Mouse (Mus musculus) neural tube, embryonic 12.5 days (tissue): ENCODE measurements around the gene Slco3a1. TPM values are rescaled to one million over a fixed set of nuclear protein-coding genes. Genes with fewer than 3 reads are reported as not detected.

Experiments
- ATAC-seq: fragments of 200-750 bp; cut with Nextera tagmentation; 2 replicates; pipeline ENCODE4 v1.8.0; 2017; ENCODE audit warnings: low read depth, mild to moderate bottlenecking, moderate TSS enrichment, moderate library complexity; ENCODE audit not compliant: low FRiP score
- H3K27ac ChIP-seq: fragments of 300-500 bp; sonication (generic); 2 replicates; pipeline ENCODE4 v1.5.1; 2016
- H3K27me3 ChIP-seq: fragments of 300-500 bp; sonication (generic); replicated peaks from 2 replicates; pipeline ENCODE4 v1.6.1; 2016; ENCODE audit warnings: mild to moderate bottlenecking
- H3K36me3 ChIP-seq: fragments of 300-500 bp; sonication (generic); 2 replicates; pipeline ENCODE4 v1.6.1; 2016; ENCODE audit warnings: mild to moderate bottlenecking
- H3K4me1 ChIP-seq: fragments of 300-500 bp; sonication (generic); 2 replicates; pipeline ENCODE4 v1.6.1; 2016
- H3K4me2 ChIP-seq: fragments of 300-500 bp; sonication (generic); replicated peaks from 2 replicates; pipeline ENCODE4 v1.6.1; 2016; ENCODE audit warnings: mild to moderate bottlenecking
- H3K4me3 ChIP-seq: fragments of 300-500 bp; sonication (generic); 2 replicates; pipeline ENCODE4 v1.5.1; 2016
- H3K9ac ChIP-seq: fragments of 300-500 bp; sonication (generic); 2 replicates; pipeline ENCODE4 v1.6.1; 2016; ENCODE audit warnings: mild to moderate bottlenecking
- H3K9me3 ChIP-seq: fragments of 300-500 bp; sonication (generic); 2 replicates; pipeline ENCODE4 v1.6.1; 2016; ENCODE audit warnings: mild to moderate bottlenecking
- WGBS: fragments of 180-500 bp; shearing (Covaris S2); methylation state at CpG from one replicate; pipeline ENCODE4 v1.1.7; 2016; 5-methylcytosine and 5-hydroxymethylcytosine counted together
- microRNA-seq: library from miRNA; unstranded; fragments of <30 nt; microRNA quantifications from one replicate; pipeline ENCODE4, GENCODE M21; 2017
- polyA plus RNA-seq: library from polyadenylated mRNA; unstranded; fragments of >200 nt; fragmentation: Nextera tagmentation; extraction: Ambion mirVana; gene quantifications from 2 replicates; pipeline ENCODE4 v1.2.1, GENCODE M21; 2016

The Slco3a1 gene
- polyA plus RNA-seq, 1 experiment from 2014 or later, result 26.6 TPM

GRCm38 (mm10) chr7:74280371-74280770, 274.2 kb downstream of the Slco3a1 start:
- Histone ChIP-seq H3K4me2 (no peak overlapping the region), H3K36me3 (no peaks in the 10 kb centered on the region), H3K27ac (no peak overlapping the region), H3K4me3 (no peak overlapping the region), H3K9me3 (no peaks in the 10 kb centered on the region), H3K4me1 (no peaks in the 10 kb centered on the region), H3K27me3 (no peaks in the 10 kb centered on the region), H3K9ac (no peak overlapping the region)
- 93% methylated on average over 2 of the region's 2 CpGs for WGBS
- ATAC-seq, result no peak

- Histone ChIP-seq H3K36me3 (no peaks in the 10 kb centered on the region), H3K4me2 (no peak overlapping the region), H3K4me3 (no peak overlapping the region), H3K9ac (no peak overlapping the region), H3K27me3 (no peaks in the 10 kb centered on the region), H3K4me1 (no peaks in the 10 kb centered on the region), H3K9me3 (no peaks in the 10 kb centered on the region), H3K27ac (no peak overlapping the region)
- WGBS, result 97% methylated on average over 3 of the region's 3 CpGs
- ATAC-seq, result no peak
These were observed 275.2 kb downstream of the Slco3a1 start for GRCm38 (mm10) chr7:74279356-74279755.

GRCm38 (mm10) chr7:74270089-74270394, 284.5 kb downstream of the Slco3a1 start:
- no peak for ATAC-seq
- Histone ChIP-seq H3K9me3 (no peaks in the 10 kb centered on the region), H3K4me2 (no peak overlapping the region), H3K9ac (no peak overlapping the region), H3K27me3 (no peaks in the 10 kb centered on the region), H3K36me3 (no peaks in the 10 kb centered on the region), H3K4me3 (no peak overlapping the region), H3K4me1 (no peaks in the 10 kb centered on the region), H3K27ac (no peak overlapping the region)
- WGBS, result 88% methylated on average over 1 of the region's 1 CpGs

DNA sequence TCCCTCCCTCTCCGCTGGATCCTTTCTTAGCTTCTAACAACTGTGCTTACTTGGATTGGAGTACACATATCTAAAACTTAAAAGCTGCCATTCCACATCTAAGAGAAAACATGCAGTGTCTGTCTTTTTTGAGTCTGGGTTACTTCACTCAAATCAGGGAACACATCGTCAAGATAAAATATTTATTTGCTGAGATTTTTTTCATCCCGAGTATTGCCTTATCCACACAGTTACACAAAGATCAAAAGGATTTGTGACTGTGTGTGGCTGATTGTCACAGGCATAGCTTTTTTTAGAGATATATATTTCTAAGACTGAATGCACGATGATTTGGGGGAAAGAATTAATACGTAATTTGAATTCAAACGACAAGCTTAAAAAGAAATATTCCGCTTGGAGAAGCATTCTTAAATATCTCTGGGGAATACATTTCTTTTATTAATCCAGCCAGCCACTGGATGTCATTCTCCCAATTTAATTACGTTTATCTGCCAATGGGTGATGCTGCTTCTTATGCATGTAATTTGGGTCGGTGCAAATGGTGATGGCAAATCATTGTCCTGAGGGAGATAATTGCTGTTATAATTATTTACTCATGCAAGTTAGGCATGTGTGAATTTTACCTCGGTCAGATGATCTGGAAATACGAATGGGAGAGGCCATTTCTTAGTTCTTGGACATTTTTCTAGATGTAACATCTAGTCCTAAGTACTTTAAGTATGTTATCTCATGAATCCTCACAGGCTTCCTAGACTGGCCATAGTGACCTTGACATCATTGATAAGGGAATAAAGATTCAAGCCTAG, 285.1 kb downstream of the Slco3a1 start:
- H3K4me2 ChIP-seq, result no peak overlapping the region
- H3K4me3 ChIP-seq, result no peak overlapping the region
- H3K36me3 ChIP-seq, result no peaks in the 10 kb centered on the region
- no peaks in the 10 kb centered on the region for H3K4me1 ChIP-seq
- H3K27ac ChIP-seq, result no peak overlapping the region
- H3K27me3 ChIP-seq, result no peaks in the 10 kb centered on the region
- no peak for ATAC-seq
- WGBS, result 72% methylated on average over 11 of the region's 11 CpGs
- no peaks in the 10 kb centered on the region for H3K9me3 ChIP-seq
- no peak overlapping the region for H3K9ac ChIP-seq

DNA sequence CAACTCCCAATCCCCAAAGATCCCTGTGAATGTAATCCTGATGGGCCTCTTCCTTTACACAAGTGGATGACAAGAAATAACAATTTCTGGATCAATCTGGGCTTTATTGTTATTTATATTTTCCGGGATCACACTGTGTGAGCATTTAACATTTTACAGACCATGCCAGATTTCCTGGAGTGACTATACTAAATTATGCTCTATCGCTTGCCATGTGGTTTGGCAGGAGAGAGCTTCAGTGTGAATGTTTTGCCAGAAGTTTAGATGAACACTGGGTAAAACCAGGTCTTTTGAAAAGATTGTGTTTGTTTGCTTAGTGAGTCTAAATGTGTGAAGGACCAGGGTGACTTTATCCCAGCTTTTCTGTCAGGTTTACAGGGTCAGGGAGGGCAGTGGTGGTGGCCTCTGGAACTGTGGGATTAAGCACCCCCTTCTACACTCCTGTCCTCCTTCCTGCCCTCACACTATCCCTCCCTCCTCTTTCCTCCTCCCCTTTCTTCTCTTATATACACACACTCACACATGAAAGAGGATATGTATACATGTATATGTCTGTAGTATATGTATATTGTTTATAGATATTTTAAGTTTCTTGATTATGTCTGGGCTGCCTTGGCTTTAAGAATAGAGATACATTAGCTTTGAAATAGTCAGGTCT, 287.9 kb downstream of the Slco3a1 start:
- Histone ChIP-seq H3K27ac (no peak overlapping the region), H3K4me2 (no peak overlapping the region), H3K27me3 (no peaks in the 10 kb centered on the region), H3K9me3 (no peaks in the 10 kb centered on the region), H3K4me1 (no peaks in the 10 kb centered on the region), H3K9ac (no peak overlapping the region), H3K36me3 (no peaks in the 10 kb centered on the region), H3K4me3 (no peak overlapping the region)
- no peak for ATAC-seq
- WGBS, result 92% methylated on average over 2 of the region's 2 CpGs

DNA sequence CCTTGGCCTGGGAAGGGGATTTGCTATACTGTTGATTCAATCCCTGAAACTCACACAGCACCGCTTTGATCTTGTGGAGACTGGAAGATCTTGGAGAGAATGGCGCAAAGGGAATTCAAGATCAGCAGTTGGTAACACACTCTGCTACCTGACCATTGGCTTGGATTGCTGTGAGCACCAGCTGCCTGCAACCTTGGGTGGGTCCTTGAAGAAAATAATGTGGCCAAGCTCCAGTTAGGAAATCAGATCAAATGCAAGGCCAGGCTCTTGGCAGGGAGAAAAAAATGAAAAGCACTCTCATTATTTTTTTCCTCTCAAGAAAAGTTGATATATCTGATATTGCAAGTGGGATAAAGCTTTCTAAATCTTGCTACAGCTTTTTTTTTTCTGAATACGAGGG, 298.3 kb downstream of the Slco3a1 start:
- Histone ChIP-seq H3K27ac (no peak overlapping the region), H3K9ac (no peak overlapping the region), H3K4me1 (no peaks in the 10 kb centered on the region), H3K4me3 (no peak overlapping the region), H3K27me3 (no peaks in the 10 kb centered on the region), H3K36me3 (no peaks in the 10 kb centered on the region), H3K9me3 (no peaks in the 10 kb centered on the region), H3K4me2 (no peak overlapping the region)
- 84% methylated on average over 3 of the region's 3 CpGs for WGBS
- no peak for ATAC-seq

DNA sequence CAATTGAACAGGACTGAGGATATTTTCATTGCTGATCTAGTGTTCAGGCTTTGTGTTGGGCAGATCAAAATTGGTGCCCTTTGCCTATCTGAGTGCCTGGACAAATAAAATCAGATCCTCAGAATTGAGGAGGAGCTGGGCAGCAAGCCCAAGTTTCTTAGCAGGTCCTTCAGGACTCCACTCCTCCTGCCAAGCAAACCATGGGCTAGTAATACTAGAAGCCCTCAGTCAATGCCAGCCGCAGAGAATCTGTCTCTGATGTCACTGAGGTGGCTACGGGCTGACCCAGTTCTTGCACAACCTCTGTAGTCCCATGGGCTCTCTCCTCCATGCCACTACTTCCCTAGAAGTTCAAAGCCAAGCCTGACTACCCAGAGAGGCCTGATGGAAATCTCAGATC, 302.5 kb downstream of the Slco3a1 start:
- Histone ChIP-seq H3K27ac (no peak overlapping the region), H3K4me1 (no peaks in the 10 kb centered on the region), H3K9ac (no peak overlapping the region), H3K9me3 (no peaks in the 10 kb centered on the region), H3K27me3 (no peaks in the 10 kb centered on the region), H3K4me3 (no peak overlapping the region), H3K36me3 (no peaks in the 10 kb centered on the region), H3K4me2 (no peak overlapping the region)
- ATAC-seq, result no peak
- WGBS, result 93% methylated on average over 2 of the region's 2 CpGs

DNA sequence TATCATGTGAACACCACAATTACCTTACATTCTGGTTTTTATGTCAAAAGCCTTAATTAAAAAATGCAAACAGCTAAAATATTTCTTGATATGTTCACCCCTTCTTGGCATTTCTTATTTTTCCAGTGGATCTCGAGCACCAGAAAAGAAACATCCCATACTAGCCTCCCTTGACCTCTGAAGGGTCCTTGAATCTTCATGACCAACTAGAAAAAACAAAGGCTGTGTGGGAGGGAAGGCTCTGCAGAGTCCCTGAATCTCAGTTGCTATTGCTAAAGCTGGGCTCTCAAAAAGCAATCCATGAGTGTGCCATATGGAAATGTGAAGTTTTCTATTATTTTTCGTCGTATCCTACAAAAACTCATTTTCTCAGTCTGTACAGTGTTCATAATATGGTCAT, 313.3 kb downstream of the Slco3a1 start:
- H3K4me3 ChIP-seq, result no peak overlapping the region
- 89% methylated on average over 3 of the region's 3 CpGs for WGBS
- ATAC-seq, result no peak
- H3K27me3 ChIP-seq, result no peaks in the 10 kb centered on the region
- no peak overlapping the region for H3K27ac ChIP-seq
- H3K4me1 ChIP-seq, result 0 out of 2 replicates have a peak, but pooled peaks cover 7% of the 10 kb centered on the region
- no peaks in the 10 kb centered on the region for H3K36me3 ChIP-seq
- H3K9me3 ChIP-seq, result 0 out of 2 replicates have a peak, but pooled peaks cover 5% of the 10 kb centered on the region
- H3K9ac ChIP-seq, result no peak overlapping the region
- H3K4me2 ChIP-seq, result no peak overlapping the region

DNA sequence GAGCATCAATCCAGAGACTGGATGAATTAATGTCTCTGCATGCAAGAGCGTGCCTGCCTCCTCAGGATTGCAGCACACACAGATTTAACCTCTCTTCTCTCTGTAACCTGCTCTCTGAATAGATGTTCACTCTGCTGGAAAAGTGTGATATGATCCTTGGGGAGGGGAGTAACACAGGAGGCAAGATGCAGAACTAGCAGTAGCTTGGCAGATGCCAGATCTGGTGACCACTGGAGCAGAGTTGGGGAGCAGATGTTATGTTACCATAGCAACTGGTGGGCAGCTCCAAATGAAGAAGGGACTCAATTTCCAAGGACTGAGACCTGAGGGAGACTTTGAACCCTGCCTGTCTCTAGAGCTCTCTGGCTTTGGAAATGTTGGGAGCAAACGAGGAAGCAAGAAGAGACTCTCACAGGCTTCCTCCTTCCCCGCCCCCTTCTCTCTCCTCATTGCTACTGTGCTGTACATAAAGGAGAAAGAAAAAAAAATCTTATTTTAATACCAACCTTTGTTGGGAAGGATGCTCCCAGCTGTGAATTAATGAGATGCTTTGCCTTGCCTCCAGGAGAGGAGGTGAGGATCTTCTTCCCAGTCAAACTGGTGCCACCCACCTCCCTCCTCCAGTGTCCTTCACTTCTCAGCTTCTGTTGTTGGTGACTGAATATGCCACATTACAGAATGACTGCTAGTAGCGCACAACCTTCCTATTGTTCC, 314.0 kb downstream of the Slco3a1 start:
- no peak overlapping the region for H3K4me3 ChIP-seq
- H3K4me1 ChIP-seq, result 0 out of 2 replicates have a peak, but pooled peaks cover 7% of the 10 kb centered on the region
- WGBS, result 54% methylated on average over 4 of the region's 4 CpGs
- no peaks in the 10 kb centered on the region for H3K36me3 ChIP-seq
- no peak overlapping the region for H3K27ac ChIP-seq
- H3K4me2 ChIP-seq, result no peak overlapping the region
- no peaks in the 10 kb centered on the region for H3K27me3 ChIP-seq
- 0 out of 2 replicates have a peak, but pooled peaks cover 5% of the 10 kb centered on the region for H3K9me3 ChIP-seq
- ATAC-seq, result 0 out of 2 replicates have a peak, but pooled peaks have one; percentile 44
- H3K9ac ChIP-seq, result no peak overlapping the region

Small RNA genes lying within 50 kb of the gene (microRNA-seq; reads per million reads assigned to microRNA genes)
- gene Gm27459, result not detected
